Mouse (Mus musculus) 3T3-L1 (cell line): ENCODE data around the gene Mmgt2.

Source experiments
- DNase-seq: peaks from one replicate; pipeline ENCODE4 v3.0.0-alpha.2; 2015; ENCODE audit warnings: low read depth, low spot score

Gene Mmgt2

GRCm38 (mm10) chr11:62621079-62621478 lies 27.4 kb upstream of the Mmgt2 start:
- no peak for DNase-seq

DNA sequence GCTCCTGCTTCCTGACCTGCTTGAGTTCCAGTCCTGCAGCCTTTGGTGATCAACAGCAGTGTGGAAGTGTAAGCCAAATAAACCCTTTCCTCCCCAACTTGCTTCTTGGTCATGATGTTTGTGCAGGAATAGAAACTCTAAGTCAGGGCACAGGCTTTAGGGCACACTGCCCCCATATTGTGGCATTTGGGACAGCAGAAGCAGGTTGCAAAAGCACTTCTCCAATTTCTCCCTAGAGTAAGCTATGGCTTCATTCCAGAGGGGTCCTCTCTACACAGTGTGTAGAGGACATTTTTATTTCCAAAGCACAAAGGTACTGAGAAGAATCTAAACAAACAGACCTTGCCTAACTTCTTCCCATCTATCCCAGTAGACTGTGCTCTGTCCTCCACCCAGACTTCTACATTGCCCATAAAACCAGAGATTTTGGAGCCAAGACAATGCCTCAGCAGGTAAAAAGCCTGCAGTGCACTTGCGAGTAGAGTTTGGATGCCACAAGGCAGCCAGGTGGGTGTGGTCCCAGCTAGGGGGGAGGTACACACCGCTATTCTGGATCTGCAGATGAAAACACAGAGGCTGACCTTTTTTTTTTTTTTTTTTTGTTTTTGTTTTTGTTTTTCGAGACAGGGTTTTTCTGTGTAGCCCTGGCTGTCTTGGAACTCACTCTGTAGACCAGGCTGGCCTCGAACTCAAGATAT lies 26.7 kb upstream of the Mmgt2 start:
- DNase-seq: no peak

GRCm38 (mm10) chr11:62622850-62623249 lies 25.6 kb upstream of the Mmgt2 start:
- no peak for DNase-seq

DNA sequence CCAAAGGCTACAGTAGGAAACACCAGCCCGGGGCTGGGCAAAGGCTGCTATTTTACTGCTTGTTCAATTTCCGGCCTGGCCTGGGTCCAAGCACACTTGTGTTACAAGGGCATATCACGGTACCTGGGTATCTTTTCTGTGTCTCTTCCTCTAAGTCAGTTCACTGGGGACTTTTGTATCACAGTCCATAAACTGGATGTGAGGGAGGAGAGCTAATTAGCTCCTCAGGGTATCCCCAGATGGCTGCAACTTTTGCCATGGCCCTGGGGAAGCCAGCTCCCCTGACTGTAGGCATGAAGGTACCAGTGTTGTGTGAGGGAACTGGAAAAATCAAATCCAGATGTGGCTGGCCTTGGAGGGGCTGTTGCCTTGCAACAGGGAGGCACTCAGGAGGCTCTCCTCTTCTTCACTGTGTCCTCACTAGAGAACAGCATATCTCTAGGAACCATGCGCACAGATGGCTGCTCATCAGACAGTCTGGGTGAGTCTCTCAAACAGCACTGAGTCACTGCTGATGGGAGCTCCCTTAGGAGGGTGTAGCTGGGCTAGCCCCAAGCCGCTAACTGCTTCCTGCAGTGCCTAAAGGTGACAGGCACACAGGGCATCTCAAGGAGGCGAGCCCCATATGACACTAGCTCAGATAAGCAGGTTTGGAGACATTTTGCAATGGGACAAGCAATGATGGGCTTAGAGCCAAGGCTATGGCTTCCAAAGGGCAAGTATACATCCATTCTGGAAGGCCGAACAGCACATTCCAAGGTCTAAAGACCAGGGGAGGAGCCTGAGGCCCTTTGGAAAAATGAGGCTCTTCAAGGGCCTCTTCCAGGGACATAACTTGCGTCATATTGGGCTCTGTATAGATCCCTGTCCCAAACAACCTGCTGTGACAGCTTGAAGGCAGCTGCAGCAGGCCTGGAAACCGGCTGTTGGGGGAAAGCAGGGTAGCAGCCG lies 23.8 kb upstream of the Mmgt2 start:
- peak; percentile 90 for DNase-seq

DNA sequence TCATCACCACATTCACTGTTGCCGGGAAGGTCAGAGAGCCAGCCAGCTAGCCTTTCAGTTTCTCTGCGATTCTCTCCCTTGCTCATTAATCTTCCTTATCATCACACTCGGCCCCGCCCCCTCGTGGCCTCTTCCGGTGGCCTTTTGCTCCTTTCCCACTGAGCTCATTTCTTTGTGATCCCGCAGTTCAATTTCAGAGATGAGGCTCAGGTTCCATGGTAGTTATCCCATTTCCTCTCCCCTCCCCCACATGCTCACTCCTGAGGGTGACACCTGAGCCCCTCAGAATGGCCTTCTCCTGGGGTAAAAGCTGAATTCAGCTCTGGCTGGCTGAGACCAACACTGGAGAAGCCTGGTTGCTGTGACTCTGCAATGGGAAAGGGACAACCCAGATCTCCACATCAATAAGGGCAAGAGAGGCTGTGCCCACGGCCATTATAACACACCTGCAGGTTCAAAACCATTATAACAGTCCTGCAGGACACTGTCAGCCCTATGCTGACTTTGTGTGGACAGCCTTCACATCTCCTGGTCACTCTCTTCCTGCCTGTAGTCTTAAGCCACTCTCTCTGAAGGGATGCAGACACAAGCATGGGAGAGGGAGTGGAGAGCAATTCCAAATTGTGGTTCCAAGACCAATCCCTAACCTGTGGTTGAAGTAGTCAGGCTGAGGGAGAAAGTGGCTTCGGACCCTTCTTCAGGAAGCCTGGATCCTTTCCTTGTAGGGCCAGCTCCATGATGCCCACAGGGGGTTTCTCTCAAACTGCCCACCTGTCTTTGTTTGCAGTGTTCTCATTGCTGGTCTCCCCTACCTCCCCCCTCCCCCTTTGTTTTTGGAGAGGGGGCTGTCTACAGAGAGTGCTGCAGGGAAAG lies 18.9 kb upstream of the Mmgt2 start:
- DNase-seq: no peak

- DNase-seq: no peak
Observed at GRCm38 (mm10) chr11:62630225-62630821, 18.1 kb upstream of the Mmgt2 start.

GRCm38 (mm10) chr11:62631138-62631537 lies 17.3 kb upstream of the Mmgt2 start:
- DNase-seq: no peak

- no peak for DNase-seq
Observed at GRCm38 (mm10) chr11:62635406-62635805, 13.1 kb upstream of the Mmgt2 start.

DNA sequence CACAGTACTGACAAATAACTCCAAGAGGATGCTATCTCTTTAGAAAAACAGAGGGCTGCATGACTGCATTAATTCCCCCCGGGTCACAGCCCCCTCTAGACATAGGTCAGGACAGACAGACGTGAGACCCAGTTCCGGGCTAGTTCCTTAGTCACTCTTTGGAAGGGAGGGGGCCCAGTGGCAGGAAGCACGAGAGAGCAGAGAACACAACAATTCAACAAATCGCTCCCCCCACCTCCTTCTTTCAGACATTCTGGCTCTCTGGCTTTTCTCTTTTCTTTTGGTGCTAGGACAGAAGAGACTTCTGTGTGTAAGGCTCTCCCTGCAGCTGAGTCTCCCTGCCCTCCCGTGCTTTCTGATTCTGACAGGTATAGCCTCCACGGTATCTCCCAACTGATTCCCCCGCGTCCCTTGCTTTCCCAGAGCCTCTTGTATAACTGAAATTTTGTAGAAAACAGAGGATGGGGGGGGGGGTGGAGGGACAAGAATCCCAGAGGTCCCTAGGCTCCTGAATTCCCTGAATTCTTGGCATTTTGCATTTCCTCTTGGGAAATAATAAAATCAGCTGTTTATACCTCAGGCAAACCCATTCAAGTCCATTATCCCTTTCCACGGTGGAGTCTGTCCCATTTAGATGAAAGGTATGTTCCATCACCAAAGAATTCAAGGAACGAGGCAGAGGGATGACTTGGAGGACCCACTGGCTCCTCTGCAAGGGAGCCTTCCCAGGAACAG lies 12.2 kb upstream of the Mmgt2 start:
- DNase-seq: peak; percentile 46

- DNase-seq: peak; percentile 27
Observed at GRCm38 (mm10) chr11:62636840-62637221, 11.6 kb upstream of the Mmgt2 start.

DNA sequence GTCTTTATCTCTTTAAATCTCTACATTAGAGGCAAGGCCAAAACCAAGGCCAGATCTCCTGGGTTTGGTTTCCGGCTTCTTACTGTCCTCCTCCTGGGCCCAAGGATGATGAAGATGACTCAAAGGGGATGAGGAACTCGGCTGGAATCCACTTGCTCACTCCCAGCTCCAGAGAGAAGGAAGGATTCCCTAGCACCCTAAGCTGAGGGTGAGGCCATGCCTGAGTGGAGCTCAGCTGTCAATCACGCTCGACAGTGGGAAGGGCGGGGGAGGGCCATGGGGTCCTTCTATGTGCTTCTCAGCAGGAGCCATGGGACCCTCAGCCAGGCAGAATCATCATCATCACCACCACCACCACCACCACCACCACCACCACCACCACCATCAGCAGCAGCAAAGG lies 11.1 kb upstream of the Mmgt2 start:
- DNase-seq: peak; percentile 72

GRCm38 (mm10) chr11:62637806-62638205 lies 10.7 kb upstream of the Mmgt2 start:
- no peak for DNase-seq

DNA sequence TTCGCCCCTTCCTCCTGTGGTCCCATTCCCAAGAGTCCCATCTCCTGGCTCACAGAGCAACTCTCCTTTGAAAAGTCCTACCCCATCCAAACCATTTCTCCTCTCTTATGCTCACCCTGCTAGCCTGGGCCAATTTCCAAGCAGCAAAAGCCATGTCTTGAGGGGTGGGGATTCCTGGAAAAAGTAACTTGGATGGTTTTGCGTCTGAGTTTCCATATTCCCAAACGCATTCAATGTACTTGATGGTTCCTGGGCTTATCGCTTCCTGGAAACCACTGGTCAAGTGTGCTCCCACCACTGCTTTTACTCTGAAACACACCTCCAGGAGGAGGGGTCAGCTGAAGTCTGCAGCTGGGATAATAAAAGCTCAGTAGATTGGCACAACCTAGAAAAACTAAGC lies 10.1 kb upstream of the Mmgt2 start:
- no peak for DNase-seq

DNA sequence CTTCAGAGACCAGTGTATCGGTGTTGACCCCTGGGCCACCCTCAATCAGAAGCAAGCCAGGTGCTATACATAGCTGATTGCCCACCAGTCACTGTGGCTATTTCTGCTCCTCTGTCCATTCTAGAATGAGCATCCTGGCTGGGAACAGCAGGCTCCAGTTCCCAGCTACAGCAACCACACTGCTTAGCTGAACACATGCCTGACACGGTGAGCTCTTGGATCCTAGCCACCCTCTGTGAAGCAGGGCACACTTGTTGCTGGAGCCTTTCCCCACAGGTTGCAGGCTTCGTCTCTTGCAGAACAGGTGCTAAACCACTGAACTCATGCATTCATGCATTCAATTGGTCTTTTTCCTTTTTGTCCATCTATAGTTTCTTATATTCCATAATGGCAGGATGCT lies 8.1 kb upstream of the Mmgt2 start:
- no peak for DNase-seq

GRCm38 (mm10) chr11:62642023-62642844 lies 6.2 kb upstream of the Mmgt2 start:
- no peak for DNase-seq

DNA sequence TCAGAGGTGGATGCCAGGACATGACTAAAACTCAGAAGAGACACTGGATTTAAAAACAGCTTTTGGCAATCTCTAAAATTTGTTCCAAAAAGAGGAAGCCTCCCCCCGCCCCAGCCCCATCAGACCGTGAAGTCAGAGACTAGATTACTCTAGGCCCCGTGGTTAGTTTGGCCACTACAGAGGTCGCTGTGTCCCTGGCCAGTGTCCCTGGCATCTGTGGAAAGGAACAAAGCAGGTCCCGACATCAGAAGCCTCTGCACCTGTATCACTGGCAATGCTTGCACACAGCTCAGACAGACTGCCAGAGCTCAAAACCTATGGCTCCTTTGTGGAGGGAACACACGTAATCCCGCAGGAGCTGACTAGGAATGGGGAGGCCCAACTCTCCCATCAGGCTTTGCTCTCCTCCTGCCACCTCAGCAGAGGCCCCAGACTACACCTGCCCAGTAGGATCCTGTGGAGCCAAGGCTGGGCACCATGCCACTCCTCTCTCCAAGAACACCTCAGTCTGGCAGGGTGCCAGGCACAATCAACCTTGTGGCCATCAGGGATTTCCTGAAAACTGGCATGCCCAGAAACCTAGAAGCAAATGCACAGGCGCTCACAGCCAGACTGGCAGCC lies 5.3 kb upstream of the Mmgt2 start:
- no peak for DNase-seq

- DNase-seq: no peak
Observed at GRCm38 (mm10) chr11:62643681-62644363, 4.6 kb upstream of the Mmgt2 start.

DNA sequence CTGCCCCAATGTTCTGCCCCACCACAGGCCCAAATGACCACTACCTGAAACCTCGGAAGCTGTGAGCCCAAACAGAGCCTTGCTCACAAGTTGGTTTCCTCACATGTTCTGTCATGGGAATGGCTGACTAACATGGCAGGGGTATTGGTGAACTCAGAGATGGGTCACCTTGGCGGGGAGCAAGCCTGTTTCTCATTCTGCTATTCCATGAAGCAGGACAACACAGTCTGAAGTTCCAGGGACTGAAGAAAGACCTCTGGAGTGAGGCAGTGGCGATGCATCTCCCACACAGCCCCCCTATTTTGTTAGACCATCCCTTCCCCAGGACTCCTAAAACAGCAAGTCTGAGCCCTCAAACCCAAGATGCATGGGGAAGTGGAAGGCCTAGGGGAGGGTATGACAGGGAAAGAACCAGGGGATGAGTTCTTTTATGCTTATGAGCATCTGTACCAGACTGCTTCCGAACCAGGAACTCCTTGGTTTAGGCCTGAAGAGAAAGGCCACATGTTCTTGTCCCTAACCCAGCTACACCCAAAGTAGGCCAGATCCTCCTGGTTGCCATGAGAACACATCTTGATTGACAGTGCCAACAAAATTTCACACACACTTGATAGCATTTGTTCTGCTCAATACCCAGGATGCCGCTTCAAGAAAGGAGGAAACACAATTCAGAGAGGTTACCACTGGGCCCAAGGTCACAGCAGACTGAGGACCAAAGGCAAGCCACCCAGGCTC lies 3.7 kb upstream of the Mmgt2 start:
- no peak for DNase-seq
